Mouse (Mus musculus): ENCODE measurements around the gene Ska2. TPM values are rescaled to one million over a fixed set of nuclear protein-coding genes. Genes with fewer than 3 reads are reported as not detected.

Gene Ska2
- total RNA-seq (2014; fragmentation: Nextera tagmentation) (29.4 and 31.8 TPM in 2 replicates), total RNA-seq (2017) (16.7 and 31.6 TPM in 2 replicates)

DNA sequence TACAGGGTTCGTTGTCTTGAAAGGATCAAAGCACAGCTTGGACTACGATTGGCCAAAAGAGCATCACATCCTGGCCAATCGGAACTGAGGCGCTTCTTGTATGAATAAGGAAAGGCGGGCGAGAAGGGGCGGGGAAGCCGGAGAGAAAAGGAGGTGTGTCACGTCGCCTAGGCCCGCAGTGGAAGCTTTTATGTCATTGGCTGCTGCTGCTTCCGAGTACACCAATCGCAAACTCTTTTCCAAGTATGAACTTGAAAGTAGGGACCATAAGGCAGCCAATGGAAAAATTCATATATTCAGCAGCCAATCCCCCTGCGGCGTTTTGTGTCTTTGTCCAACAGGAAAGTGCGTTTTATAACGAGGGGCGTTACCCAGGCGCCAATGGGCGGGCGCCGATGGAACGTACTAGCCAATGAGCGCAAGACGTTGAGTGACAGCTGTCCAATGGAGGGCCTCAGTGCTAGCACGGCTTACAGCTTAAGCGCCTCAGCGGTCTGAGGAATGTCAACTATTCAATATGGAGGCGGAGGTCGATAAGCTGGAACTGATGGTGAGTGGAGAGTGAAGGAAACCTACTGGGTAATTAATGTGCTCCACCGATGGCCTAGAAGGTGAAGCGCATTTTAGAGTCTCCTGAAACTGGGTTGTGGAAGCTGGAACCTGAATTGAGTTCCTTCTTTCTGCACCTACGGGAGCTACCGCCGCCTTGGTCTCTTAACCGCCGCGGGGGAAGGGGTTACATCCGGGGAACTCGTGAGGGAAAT is at the start of gene Ska2:
Gene Ska2, plus strand, starts transcription at position 480 of the 764 bp plus-strand sequence.
- ATAC-seq (replicated peaks; ENCODE audit: low FRiP score, low TSS enrichment, poor library complexity, severe bottlenecking), result peak; percentile 97

DNA sequence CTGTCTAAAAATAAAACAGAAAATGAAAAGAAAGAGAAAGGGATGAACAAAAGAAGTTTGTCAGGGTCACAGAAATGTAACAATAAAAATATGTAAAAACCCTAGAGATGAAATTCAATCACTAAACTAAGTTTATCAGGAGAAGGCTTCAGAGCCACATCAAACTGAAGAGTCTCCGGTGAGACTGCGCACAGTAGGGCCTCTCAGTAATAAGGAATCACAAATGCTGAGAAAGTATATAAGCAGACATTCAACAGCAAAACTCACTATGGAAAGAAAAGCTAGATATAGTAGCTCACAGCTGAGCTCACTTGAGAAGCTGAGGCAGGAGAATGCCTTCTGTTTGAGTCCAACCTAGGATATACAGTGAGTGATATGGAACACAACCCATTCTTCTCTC is 48.6 kb upstream of the Ska2 start:
- ATAC-seq (replicated peaks; ENCODE audit: low FRiP score, low TSS enrichment, poor library complexity, severe bottlenecking), result no peak

DNA sequence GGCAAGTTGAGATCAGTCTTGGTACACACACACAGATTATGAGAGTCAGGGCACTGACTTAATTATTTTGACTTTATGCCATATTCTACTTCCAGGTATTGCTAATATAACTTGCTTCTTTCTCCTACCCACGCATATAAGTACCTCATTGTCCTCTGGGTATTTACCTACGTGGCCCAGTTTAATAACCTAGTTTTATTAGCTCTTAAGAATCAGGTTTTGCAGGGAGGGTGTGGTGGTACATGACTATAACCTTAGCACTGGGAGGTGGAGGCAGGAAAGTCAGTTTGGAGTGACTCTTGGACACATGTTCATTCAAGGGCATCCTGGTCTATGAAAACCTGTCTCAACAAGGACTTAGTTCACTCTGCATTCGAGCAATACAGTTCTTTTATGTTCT is 46.9 kb upstream of the Ska2 start:
- no peak for ATAC-seq (replicated peaks; ENCODE audit: low FRiP score, low TSS enrichment, poor library complexity, severe bottlenecking)

DNA sequence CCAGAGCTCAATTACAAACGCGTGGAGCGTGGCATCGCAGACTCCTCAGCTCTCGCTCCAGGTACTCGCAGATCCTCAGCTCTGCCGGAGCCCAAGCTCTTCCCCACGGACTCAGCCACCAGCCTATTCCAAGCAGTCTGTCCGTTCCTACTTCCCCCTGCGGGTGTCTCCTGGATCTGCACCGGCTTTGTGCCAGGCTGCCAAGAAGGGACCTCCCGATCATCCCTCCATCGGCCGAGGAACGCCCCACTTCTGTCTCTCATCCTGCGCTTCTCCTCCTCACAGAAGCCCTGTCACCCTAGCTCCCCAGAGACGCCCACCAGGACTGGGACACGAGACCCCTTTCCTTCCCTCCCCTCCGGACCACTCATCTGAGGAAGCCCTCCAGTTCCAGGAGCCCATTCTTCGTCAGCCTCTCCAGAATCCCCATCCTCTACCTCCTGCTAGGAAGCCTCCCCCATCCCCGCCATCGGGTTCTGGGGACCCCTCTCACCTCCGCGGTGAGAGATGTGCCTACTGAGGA is 35.6 kb upstream of the Ska2 start:
- peak; percentile 91 for ATAC-seq (replicated peaks; ENCODE audit: low FRiP score, low TSS enrichment, poor library complexity, severe bottlenecking)

DNA sequence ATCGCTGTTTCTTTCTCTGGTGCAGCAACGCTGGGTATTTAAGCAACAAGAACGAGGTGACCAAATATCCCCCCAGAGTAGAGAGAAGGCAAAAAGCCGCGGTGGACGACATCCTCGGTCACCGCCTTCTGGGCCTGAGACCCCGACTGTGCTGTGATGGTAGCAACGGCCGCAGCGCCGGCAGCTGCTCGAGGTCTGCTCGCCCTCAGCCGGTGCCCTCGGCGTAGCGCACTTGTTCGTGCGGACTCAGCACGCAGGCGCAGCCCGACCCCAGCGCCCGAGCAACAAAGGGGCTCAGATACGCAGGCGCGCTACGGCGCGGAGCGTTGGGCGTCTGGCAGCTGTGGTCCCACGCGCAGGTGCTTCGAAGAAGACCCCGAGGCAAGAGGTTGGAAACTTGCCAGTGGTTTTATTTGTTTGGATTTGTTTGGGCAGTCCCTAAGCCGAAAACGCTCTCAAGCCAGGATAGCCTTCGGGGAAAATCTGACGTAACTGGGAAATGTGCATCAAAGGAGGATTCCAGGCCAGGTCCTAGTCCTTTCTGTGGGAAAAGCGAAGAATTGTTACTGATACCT is 35.1 kb upstream of the Ska2 start, which contains the start of gene Gdpd1:
Gene Gdpd1, minus strand, starts transcription at position 197 of the 575 bp plus-strand sequence.
- ATAC-seq (replicated peaks; ENCODE audit: low FRiP score, low TSS enrichment, poor library complexity, severe bottlenecking), result peak; percentile 96

DNA sequence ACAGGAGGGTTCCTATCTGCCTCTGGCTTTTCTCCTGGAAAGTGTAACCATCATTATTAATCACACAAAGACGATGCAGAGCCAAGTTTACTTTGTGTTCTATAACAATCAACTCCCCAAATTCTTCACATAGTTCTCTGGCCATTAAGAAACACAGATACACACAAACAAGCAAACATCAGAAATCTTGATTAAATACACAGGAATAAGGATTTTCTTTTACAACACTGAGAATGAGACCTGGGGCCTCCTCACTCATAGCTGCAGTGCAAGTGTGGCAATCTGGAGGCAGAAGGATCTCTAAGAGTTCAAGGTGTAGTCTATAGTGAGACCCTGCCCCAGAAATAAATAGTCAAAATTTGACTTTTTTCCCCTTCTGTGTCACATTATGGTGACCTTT is 25.3 kb upstream of the Ska2 start:
- ATAC-seq (replicated peaks; ENCODE audit: low FRiP score, low TSS enrichment, poor library complexity, severe bottlenecking), result no peak

DNA sequence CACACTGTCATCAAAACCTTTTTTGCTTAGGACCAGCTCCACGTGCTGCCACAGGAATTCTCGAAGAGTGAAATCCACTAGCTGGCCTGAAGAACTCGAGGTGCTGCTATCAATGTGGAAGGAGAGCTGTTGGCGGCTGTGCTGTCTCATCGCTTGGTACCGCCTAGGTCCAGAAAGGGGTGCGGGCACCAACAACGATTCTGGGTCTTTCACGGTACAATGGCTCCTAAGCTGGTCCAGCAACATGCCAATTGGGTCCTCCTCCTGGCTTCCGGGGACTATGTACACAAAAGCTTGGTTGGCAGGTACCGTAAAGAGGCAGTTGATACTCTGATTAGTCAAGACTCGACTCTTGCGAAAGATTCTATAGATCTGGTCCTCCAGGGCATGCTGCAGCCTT is 23.6 kb upstream of the Ska2 start:
- ATAC-seq (replicated peaks; ENCODE audit: low FRiP score, low TSS enrichment, poor library complexity, severe bottlenecking), result no peak

DNA sequence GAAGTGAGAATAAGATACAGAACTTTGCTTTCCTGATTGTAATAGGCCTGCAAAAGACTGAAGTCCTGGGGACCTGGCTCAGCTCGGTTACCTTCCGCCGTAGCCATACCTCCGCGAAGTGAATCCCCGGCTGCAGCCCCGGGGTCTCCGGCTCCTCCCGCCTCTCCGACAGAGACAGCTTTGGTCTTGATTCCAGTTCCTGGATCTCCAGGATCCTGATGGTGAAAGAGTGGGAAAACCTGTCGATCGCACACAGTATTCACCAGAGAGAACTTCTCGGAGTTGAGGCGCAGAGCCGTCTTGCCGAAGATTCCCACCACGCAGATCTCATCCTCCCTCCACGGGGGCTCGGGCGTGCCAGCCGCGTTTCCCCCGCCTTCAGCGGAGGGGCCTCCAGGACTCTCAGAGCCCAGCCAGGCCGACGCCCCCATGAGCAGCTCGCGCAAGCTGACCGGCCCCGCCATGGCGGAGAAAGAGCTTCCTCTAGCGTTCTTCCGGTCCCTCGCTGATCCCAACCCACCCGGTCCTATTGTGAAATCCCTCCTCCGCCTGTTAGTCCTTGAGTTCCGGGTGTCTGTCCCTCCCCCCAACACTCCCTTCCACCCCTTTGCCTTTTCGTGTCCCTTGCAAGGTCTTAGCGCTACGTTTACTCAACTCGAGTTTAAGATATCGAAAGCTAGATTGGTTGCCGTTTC is 22.6 kb upstream of the Ska2 start, which contains the start of gene Smg8:
Gene Smg8, minus strand, starts transcription at position 485 of the 695 bp plus-strand sequence.
- ATAC-seq (replicated peaks; ENCODE audit: low FRiP score, low TSS enrichment, poor library complexity, severe bottlenecking), result peak; percentile 98

DNA sequence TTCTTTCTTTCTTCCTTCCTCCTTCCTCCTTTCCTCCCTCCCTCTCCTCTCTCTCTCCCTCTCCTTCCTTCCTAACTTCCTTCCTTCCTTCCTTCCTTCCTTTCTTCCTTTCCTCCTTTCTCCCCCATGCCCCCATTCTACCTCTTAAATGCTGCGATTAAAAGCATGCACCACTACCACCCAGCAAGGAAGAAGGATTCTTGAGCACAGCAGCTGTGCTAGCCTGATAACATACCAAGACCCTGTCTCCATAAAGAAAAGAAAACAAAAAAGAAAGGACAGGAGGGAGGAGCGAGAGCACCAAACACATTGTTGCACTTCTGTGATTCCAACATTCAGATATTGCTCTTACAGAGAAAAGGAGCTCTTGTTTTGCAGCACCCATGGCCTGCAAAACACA is 21.9 kb upstream of the Ska2 start:
- peak; percentile 68 for ATAC-seq (replicated peaks; ENCODE audit: low FRiP score, low TSS enrichment, poor library complexity, severe bottlenecking)

DNA sequence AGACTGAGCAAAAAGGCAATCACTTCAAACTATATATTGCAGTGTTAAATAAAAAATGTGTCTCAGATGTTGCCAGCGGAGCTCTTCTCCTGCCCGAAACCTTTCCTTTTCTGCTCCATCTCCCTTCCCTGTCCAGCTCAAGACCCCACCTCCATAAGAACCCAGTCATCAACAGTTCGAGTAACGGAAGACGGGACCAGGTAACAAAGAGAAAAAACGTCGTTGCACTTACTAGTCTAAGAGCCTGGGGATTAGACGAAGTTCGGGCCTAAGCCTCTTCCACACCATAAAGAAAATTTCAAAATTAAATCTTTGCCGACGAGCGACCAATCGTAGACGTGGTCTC is 652 bp upstream of the Ska2 start, which contains the start of gene Prr11:
Gene Prr11, minus strand, starts transcription at position 300 of the 346 bp plus-strand sequence.
- no peak for ATAC-seq (replicated peaks; ENCODE audit: low FRiP score, low TSS enrichment, poor library complexity, severe bottlenecking)

DNA sequence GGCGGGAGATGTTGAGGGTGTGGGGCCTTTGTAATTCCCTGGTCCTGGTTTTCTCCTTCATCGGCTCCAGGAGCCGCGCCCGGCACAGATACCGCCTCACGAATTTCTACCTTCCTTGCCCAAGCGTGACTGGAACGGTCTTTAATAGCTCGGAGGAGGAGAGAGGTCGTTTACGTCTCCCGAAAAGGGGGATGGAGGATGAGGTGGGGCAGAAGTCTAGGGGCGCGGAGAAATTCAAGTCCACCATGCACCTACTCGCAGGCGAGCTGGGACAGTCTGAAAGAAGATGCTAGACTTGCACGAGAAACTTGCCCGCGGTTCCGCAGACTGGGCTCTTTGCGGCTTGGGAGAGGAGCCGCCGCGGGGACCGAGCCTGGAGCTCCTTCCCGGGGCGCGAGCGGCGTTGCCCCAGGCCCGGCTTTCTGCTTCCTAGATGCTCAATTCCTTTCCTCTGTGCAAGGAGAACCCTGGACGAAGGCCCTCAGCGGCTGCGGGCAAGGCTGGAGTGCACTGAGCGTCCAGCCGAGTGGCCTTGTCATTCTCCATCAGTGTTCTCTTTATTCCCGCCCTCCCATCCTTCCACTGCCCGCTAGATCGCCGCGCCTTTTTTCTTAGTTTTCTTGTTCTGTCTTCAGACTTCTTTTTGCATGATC is 611 bp downstream of the Ska2 start:
- no peak for ATAC-seq (replicated peaks; ENCODE audit: low FRiP score, low TSS enrichment, poor library complexity, severe bottlenecking)

DNA sequence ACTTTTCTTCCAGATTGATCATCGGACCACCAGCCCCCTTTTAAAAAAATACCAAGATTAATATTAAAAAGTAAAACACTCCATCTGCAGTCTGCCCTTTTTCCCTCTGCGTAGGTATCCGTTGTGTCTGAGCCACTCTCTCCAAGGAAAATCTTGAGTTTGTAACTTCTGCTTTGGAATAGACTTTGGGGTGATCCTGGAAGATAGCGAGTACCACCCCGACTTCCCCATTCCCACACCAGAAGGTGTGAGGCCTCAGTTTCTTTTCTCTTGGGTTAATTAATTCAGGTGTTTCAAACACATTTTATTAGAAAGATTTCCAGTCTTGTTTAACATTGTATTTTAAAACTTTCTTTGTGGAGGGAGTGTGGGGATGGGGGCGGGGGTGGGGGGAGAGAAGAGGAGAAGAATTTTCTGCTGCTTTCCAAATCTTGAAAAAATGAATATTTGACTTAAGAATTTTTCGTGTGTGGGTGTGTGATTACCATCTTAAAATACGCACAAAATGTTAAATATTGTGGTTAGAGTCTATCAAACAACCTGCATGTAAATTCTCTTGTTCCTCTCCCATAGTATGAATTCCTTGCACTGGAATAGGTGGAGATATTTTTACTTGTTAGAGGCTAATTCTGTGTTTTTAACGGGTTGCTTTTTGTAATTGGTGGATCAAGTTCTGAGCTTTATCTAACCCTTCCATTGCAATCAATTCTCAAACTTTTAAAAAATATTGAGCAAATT is 1.3 kb downstream of the Ska2 start:
- no peak for ATAC-seq (replicated peaks; ENCODE audit: low FRiP score, low TSS enrichment, poor library complexity, severe bottlenecking)

DNA sequence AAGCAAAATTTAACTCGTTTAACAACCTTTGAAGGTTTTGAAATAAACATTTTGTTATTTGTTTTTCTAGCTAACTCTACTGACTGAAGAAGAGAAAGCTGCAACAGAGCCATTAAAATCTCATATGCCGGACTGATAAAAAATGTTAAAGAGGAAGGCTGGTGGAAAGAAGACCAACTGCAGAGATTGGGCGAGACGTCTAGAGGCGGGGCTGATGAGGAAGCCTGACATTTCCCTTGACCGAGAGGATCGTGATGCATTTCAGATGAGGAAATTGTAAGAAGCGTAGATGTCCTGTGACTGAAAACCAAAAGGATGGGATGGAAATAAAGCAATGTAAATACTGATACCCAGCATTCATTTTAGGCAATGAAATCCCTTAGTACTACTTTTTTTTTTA is 12.8 kb downstream of the Ska2 start:
- no peak for ATAC-seq (replicated peaks; ENCODE audit: low FRiP score, low TSS enrichment, poor library complexity, severe bottlenecking)

DNA sequence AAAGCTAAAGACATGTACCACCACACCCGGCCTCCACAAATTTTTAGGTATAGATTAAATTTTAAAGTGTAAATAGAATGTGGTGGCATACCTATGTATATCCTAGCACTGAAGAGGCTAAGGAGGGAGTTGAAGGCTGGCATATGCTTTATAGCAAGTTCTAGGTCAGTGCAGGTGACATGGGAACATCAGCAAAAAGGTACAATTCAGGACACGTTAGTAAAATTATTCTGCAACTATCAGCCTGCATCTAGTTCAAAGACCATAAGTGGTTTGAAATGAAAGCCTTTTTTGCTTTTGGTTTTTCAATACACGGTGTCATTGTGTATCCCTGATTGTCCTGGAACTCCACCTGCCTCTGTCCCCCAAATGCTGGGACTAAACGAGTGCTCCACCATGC is 16.5 kb downstream of the Ska2 start:
- ATAC-seq (replicated peaks; ENCODE audit: low FRiP score, low TSS enrichment, poor library complexity, severe bottlenecking), result no peak

DNA sequence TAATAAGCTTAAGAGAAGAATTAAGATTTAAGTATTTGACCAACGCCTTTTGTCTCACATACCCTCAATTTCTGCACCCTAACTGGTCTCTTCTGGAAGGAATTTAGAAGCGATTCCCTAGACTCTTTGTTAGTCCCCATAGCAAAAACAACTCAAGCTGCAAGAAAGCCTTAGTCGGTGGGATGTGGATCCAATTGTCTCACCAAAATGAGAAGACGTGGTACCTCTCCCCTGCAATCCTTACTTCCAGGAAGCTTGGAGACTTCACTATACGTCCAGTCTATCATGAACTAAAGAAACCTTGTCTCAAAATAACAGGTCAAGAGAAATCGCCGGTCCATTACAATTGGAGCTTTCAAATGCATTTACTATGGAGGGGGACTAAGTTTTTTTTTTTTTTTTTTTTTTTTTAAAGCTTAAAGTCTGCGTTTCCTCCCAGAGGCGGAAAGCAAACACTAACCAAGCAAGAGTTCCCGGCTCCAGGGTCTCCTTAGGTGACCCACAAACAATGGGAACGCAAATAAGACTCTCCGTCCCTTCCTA is 17.3 kb downstream of the Ska2 start:
- ATAC-seq (replicated peaks; ENCODE audit: low FRiP score, low TSS enrichment, poor library complexity, severe bottlenecking), result no peak

DNA sequence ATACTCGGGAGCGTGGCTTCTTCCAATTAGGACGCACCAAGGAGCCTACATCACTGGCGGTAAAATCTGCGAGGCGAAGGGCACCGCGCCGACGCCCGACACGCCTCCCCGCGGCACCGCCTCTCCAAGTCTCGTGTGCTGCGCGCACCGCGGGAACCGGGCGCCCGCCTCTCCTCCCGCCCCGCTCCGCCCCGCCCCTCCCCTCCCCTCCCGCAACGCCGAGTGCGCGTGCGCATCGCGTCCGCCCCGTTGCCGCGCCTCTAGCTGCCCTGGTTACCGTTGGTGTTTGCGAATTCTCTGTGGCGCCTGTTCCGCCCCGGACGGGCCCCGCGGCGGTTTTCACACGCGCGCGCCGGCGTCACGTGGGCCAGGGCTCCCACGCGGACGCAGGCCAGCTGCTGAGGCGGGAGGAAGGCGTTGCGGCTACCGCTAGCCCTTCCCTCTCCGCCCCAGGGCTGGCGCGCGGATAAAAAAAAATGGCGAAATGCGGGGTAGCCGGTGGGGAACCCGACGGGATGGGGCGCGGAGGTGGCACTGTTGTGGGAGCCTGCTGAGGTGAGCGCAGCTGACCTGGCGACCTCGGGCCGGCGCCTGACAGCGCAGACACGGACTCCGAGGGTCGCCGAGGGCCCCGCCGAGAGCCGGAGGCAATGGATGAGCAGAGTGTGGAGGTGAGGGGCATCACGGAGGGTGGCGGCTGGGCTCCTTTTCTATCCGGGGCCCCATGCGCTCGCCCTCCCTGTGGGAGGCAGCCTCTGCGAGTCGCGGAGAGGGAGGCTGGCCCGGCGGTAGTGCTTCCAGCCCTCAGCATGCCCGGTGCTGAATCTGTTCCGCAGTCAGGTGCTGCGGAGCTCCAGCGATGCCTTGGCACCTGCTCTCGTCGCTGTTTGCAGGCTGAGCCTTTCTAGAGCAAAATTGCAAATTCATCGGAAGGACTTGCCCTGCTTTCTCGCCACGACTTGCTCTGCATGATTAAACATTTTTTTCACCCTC is 18.1 kb downstream of the Ska2 start, which contains the start of gene Trim37:
Gene Trim37, plus strand, starts transcription at position 254 of the 993 bp plus-strand sequence.
- ATAC-seq (replicated peaks; ENCODE audit: low FRiP score, low TSS enrichment, poor library complexity, severe bottlenecking), result peak; percentile 87

DNA sequence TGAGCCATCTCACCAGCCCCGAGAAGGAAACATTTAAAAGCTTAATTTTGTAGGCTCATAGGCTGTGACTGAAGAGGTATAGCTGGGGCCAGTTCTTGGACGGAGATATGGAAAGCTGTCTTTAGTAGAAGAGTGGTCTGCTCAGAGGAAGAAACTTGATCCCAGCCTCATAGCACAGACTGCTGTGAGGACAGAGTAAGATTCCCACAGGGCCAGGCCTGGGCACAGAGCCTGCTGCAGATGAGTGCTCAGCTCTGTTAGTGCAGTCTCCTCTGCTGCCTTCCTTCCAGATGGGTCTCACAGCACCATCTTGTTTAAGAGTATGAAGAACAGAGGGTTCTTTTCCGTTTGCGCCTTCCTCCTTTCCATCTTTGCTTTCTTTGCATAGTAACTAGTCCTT is 27.2 kb downstream of the Ska2 start:
- no peak for ATAC-seq (replicated peaks; ENCODE audit: low FRiP score, low TSS enrichment, poor library complexity, severe bottlenecking)

DNA sequence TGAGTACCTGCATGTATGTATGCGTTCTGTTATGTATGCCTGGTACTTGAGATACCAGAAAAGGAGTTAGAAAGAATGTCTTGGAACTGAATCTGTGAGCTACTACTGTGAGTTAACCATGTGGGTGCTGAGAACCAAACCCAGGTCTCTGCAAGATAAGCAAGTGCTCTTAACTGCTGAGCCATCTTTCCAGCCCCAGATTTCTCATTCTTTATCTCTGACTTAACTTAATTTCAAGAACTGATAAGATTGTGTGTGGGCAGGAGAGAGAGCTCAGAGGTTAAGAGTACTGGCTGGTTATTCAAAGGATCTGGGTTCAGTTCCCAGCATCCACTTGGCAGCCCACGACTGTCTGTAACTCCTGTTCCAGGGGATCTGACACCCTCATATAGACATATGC is 49.0 kb downstream of the Ska2 start:
- no peak for ATAC-seq (replicated peaks; ENCODE audit: low FRiP score, low TSS enrichment, poor library complexity, severe bottlenecking)
